Mouse (Mus musculus): Measurements from ENCODE around the gene Arhgap4. TPM values are rescaled to one million over a fixed set of nuclear protein-coding genes. Genes with fewer than 3 reads are reported as not detected.

Gene Arhgap4
- 5.0 and 16.7 TPM in 2 replicates for total RNA-seq (2021)
- long read RNA-seq, experiment 1, partial matches to known transcripts: 6 of 10 reads
- long read RNA-seq, experiment 1, other reads (novel, unspliced or antisense): 3 of 10 reads
- long read RNA-seq, experiment 2, partial matches to known transcripts: 5 of 8 reads
- long read RNA-seq, experiment 2, other reads (novel, unspliced or antisense): 3 of 8 reads

DNA sequence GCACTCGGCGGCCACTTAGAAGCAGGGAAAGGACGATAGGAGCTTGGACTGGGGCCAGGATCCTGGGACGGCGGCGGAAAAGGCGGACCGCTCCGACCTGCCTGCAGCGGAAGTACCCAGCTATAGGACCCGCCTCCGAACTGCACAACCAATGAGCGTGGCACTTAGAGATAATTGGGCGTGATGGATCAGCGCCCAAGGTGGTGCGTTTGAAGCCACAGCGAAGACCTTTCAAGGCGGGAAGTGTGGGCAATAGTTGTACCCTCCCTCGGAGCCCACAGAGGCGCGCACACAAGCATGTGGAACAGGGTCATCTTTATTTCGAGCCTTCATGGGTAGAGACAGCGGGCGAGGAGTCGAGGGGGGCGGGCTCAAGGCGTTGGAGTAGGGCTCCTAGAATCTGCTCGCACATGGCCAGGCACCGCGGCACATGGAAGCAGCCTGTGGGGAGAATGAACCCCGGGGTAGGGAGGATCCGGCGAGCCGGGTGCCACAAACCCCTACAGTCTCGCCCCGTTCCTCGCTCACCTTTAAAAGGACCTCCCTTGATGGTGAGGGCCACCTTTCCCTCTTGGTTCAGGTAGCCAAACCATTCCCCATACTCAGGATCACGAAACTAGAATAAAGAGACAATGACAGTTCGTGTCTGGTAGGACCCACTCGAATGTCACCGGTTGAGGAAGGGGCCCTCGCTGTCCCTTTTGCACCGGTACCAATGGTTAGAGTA lies at the start of gene Arhgap4, which contains the start of gene Naa10:
Gene Arhgap4 (minus strand): TSS at position 48 of the 727 bp plus-strand sequence.
Gene Naa10 (minus strand): TSS at position 122 of the 727 bp plus-strand sequence.
- DNase-seq: peak; percentile 94

DNA sequence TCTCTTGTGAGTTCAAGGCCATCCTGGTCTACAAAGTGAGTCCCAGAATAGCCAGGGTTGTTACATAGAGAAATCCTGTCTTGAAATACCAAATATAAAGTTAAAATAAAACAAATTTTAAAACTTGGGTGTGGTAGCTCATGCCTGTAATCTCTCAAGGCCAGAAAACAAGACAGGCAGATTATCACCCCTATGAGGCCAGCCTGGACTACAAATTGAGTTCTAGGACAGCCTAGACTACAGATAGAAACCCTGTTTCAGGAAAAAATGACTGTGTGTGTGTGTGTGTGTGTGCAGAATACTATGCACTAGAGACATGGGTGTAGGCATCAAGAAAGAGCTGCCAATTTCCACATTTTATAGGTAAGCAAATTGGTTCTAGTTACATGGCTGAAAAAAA lies 49.1 kb upstream of the Arhgap4 start:
- no peak for DNase-seq

DNA sequence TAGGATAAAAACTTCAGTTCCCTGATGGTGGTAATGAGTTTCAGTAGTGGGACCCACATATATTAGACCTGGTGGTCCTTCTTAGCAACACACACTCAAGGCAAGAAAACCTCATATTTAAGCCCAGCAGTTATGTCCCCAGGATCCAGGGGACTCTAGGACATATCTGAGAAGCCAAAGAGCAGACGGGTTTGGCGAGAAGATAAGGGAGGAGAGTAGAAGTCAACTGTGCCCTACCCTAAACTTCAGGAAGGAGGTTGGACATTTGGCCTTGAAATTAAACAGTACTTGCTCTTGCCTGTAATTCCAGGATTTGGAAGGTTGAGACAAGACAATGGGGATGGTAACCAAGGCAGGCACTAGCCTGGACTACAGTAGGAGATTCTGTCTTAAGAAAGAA lies 48.1 kb upstream of the Arhgap4 start:
- no peak for DNase-seq

DNA sequence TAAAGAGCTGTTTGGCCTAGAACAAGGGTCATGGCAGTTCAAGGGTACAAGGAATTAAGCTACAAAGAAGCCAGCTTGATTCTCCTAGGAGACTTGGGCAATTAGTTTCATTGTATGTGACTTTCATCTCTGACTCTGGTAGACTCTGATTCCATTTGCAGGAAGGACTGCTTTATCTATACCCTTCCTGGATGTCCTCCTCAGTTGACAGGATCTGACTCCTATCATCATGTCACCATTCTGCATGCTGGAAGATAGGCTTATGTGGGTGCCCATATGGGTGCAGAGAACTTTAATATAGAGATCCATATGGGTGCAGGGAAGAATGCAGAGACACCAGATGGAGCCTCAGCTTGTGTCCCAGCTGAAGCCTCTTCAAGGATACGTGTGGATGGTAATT lies 47.5 kb upstream of the Arhgap4 start:
- no peak for DNase-seq

DNA sequence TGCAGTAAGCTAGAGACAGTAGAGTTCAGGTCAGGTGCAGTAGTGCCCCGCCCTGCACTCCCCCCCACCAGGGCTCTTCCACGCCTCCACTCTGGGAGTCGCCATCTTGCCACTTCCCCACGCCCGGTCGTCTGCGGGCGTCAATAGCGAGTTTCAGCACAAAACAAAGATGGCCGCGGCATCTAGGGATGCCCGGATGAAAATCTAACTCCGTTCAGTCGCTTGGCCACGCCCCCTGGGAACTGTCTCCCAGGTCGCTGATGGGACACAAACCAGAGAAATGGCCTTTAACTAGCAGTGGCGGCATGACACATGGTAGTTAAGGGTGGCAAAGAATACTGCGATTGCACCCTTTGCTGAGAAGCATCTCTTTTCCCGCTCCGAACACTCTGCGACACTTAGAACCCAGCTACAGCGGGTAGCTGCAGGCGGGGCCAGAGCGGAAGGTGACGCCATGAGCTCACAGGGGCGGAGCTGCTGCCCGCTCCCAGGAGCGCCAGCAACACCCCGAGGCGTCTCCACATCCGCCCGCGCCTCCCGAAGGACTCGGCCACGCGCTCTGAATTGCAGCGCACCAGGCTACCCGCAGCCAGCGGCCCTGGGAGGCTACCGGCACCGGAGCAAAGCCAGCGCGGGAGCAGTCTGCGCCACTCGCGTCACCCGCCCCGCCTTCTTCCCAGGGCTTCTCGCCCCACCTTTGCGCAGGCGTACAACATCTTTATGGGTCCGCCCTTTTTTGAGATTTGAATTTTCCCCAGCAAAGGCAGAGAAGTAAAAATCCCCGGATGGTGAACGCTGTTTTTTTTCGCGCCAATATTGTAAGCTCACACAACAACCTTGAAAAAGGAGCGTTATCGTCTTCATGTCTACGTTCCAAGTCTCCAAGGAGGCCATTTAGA lies 45.8 kb upstream of the Arhgap4 start:
- DNase-seq: peak; percentile 92

DNA sequence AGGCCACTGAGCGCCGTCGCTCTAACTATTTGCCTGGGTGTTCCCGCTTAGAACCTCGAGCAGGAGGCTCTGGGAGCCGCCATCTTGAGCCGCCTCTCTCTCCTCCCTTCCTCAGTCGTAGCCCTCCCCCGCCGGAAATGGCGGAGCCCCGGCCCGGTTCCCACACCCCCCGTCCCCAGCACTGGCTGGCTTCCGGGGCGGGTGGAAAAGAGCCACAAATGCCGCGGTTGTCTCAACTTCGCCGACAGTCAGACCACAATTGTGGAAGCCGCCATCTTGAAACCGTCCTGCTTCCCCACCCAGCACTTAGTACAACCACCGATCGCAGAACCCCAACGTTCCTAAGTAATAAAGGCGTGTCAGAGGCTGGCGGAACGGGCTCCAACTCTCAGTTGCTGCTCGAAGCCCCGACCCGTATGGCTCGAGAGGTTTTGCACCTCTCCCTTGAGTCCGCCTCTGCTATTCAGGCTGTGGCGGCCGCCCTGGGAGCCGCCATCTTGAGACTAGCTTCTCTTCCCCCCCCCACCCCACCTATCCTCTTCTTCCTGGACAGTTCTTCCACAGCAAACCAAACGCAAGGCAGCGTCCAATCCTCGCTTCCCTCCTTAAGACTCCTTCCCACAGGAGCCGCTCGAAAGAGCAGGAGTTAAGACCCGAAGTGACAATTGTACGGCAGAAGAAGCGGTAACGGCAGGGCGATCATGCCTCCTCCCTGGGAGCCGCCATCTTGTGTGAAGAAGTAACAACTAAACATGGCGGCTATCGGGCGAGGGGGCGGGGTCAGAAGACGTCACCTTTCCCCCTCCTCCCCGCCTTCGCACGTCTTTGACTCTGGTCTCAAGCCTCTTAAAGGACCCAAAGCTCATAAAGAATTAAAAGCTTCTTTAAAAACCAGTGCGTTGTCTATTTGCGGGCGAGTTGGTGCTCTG lies 44.8 kb upstream of the Arhgap4 start, which contains the start of gene Hcfc1:
Gene Hcfc1 (minus strand): TSS at position 110 of the 929 bp plus-strand sequence.
- peak; percentile 95 for DNase-seq

DNA sequence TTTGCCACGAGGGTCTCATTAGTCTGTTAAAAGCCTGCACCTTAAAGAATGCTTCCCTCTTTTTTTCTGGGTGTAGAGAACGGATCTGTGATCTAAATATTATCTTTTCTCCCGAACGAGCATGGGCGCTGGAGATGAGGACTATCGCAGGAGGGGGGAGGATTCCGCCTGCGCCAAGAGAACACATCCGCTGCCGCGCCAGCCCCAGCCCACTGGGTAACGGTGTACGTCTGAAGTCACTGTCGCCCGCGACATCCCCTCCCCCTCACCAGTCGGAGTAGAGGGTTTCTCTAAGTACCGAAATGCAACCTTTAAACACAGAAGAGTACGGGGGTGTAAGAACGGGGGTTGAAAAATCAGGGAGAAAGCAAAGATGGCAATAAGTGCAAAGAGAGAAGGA lies 43.6 kb upstream of the Arhgap4 start:
- DNase-seq: peak; percentile 75

DNA sequence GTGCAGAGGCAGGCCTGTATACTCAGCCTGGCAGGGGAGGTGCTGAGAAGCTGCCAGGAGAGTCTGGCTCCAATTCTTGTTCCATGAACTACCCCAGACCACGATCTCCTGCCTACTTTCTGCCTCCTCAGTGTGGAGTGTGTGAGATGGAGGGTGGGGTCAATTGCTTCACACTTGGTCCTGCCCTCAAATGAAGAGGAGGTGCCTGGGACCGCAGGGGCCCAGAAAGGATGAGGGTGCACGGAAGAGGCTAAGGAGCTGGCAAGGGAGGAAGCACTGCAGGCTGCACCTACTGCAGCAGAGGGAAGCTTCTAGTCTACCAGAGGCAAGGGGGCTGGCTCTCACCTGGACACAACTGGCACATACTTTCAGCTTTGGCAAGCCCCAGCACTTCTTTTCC lies 42.7 kb upstream of the Arhgap4 start:
- no peak for DNase-seq

DNA sequence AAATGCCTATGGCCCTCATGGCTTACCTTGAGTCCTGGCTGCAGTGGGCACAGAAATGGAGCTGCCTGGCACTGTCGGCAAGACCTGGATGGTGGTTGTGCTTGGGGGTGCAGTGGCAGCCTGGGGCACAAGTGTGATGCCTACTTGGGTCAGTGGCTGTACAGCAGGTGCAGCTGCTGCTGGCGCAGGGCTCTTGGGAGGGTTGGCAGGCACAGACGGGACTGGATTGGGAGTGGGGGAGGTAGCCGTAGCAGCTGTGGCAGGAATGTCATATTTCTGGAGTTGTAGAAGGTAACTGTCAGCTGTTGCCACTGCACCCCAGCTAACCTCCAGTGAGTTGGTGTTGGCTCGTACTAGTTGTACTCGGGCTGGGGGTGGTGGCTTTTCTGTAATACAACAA lies 33.3 kb upstream of the Arhgap4 start:
- DNase-seq: no peak

DNA sequence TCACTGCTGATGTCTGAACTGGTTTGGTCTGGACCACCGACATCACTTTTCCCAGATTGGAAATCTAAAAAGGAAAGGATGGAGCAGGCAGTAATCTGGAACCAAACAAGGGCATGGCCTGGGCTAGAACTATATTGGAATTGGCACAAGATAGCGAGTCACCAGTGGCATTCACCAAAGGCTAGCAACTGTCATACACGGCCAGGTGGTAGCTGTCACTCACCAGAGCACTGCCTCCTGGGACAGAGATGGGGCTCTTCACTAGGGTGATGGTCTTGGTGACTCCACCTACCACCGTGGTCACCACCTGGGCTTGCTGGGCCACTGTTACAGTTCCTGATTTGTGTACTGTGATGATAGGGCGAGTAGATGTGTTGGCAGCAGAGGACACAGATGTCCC lies 30.9 kb upstream of the Arhgap4 start:
- no peak for DNase-seq

DNA sequence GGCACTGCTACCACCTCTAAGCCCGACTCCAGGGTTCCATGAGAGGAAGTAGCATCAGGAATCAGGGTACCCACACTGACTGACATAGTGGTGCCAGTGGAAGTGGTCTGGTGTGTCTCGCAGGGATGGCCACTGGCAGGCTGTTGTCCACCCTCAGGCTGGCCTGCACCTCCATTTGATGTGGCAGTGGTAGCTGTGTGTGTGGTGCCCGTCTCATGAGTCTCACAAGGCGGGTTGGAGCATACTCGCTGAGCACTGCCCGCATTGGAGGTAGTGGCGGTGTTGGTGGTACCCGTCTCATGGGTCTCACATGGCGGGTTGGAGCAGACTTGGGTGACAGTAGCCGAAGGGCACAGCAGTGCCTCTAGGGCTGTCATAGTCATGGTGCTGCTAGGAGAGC lies 27.7 kb upstream of the Arhgap4 start:
- DNase-seq: no peak

DNA sequence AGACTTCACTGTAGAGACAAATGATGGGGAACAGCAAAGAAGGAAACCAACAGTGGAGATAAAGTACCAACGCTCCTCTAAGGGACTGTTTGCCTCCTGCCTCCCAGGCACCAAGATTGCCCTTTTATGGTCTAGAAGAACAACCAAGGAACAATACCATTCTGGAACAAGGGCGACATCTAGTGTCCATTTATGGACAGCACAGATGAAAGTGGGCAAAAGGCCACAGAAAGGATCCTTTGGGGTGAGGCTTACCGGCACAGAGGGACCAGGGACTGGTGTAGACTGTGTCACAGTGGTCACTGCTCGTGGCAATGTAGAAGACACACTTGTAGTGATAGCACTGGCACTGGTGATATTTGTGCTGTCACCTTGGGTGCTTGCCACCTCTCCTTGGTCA lies 27.0 kb upstream of the Arhgap4 start:
- DNase-seq: peak; percentile 68

DNA sequence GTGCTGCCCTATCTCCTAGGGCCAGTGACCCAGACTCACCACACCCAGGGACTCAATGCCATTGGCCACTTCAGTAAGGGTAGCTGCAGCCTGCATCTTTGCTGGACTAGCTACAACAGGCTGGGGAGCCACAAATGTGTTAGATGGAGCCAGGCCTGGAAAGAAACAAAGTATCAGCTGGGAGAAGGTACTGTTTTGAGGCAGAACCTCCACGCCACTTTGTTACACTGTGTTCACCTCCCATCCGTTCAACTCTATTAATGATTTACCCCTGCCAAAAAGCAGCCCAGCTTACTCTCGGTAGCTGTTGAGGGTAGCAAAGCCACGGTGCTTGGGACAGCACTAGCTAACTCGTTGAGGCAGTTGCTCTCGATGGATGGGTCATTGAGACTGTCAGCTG lies 25.2 kb upstream of the Arhgap4 start:
- no peak for DNase-seq

DNA sequence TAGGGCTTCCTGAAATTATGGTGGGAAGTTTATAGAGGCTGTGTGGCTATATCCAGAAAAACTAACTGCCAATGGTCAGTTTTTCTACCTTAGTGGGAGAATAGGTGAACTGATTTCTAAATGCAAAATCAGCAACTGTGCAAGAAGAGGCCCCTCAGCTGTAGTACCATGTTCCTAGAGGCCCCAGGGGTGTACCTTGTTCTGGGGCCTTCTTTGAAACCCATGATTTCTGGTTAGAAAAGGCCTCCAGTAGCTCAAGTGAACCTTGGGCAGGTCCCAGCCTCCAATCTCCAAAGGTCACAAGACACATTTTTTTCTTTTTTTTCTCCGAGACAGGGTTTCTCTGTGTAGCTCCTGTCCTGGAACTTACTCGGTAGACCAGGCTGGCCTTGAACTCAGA lies 20.6 kb upstream of the Arhgap4 start:
- no peak for DNase-seq

DNA sequence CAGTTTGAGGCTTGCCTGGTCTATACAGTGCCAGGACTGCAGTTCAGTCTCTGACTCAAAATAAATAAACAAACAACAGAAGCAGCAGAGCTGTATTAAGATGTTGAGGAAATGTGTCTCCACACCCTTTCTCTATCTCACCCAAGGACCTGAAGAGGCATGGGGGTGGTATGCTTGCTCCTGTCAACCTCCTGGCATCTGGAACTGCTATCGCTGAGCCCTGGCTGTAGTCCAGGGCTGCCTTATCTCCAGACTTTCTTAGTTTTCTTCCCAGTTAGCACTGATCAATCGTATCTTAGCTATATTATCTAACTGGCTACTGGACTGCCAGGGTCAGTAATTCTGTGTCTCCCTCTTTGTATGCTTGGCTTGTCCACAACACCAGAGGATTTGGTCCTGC lies 20.2 kb upstream of the Arhgap4 start:
- no peak for DNase-seq

DNA sequence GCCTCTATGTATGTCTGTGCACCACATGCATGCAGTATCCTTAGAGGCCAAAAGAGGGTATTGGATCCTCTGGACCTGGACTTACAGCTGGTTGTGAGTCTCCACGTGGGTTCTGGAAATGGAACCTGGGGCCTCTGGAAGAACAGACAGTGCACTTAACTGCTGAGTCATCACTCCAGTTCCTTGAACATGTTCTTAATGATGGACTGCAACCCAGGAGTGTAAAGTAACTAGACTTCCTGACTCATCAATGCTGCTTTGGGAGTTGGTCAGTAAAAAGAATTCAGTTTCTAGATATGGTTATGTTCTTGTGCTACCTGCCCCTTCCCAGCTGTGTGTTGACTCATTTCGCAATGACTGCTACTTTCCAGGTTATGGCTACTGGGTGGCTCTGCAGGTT lies 10.2 kb upstream of the Arhgap4 start:
- no peak for DNase-seq

DNA sequence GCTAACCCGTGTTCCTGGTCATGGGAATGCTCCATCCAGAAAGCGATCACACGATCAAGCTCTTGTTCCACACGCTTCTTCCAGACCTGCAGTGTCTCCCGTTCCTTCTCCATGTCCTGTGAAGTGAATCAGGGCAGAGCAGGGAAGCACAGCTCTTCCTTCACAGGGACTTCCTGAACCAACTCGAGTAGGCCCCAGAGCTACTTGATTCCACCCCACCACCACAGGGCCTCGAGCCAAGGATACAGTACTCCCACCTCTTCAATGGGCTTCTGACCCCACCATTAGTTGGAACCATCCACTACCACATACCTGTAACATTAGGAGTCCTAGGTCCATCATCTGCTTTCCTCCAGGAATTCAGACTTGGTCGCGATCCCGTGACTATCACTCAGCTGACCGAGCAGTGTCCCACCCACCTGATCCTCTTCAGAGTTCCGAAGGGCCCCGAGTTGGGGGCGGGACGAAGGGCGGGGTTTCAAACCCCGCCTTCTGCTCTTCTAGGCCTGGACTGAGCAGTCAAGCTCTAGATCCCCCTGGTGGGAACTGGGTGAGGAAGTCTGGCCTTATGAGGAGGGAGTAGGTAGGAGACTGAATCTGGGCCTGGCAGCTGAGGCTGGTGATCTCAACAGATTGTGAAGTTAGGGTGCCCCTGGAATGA lies 8.9 kb upstream of the Arhgap4 start, which contains the start of gene Renbp:
Gene Renbp (minus strand): TSS at position 449 of the 661 bp plus-strand sequence.
- DNase-seq: peak; percentile 80

DNA sequence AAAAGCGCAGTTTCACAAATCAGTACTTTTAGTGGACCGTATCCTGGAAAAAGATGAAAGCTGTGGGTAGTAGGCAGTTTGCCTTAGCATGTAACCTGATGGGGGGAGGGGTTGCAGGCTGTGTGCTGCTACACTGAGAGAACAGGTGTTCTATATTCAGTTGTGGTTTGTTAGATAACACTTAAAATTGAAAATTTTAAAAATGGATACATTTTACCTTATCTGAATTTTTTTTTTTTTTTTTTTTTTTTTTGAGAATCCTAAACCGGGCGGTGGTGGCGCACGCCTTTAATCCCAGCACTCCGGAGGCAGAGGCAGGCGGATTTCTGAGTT lies 846 bp upstream of the Arhgap4 start:
- no peak for DNase-seq

DNA sequence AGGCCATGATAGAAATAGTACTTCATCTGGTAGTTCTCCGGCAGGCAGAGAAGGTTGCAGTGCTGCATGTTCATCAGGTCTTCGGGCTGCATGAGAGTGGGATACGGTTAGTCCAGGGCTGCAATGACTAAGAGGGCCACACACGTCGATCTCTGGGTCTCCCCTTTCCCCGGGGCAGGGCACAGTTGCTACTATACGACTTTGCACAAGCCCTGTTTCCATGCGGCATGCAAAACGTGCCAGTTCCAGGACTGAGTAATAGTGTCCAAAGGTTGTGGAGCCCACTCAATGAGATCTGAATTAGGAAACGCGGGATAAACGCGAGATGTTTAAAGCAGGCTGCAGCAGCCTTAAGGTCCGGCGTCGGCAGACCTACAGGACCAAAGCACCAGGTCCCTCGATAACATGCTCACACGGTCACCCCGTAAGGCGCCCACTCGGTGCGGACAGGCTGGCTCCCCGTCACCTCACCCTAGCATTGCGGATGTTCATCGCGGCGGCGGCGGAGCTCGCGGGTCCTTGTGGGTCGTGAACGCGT lies 316 bp downstream of the Arhgap4 start:
- peak; percentile 35 for DNase-seq

DNA sequence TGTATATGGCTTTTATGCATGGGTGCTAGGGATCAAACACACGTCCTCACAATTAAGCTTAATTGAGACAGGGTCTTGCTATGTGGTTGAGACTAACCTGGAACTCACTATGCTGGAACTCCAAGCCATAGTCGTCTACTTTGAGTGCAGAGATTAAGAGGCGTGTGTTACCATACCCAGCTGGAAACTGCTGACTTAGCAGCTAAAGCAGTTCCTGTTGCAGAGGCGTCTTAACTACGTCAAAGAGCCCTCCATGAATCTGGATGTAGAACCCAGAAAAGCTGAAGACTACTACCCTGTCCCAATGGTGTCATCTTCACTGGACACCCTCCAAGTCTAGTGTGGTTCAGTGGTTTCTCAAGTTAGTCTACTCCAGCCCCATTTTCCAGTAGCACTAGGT lies 3.0 kb downstream of the Arhgap4 start:
- DNase-seq: no peak

DNA sequence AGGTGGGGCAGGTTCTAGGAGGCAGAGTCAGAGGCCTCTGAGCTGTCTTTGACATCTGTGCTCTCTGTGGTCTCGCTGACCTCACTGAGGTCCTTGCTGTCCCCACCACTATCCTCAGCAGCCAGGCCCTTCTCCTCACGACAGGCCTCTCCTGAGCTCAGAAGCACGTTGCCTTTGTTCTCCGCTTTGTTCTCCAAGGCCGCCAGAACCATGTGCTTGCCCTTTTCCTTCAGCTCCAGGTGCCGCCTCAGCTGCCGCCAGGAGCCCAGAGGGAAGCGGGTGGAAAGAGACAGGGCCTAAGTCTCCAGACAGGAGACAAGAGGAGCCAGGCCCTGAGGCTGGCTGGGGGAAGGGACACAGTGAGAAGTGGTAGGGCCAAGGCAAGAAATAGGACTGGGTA lies 4.7 kb downstream of the Arhgap4 start:
- peak; percentile 25 for DNase-seq

Data from adrenal gland, postnatal 14 days (tissue).